37 mouse cellular contexts compared by ENCODE assay signal in genomic region chr5:113964972-113965371, GRCm38 (mm10). TPM values are rescaled to one million over a fixed set of nuclear protein-coding genes. Genes with fewer than 3 reads are reported as not detected.
A peak's percentile ranks its signal among the peaks of the same experiment; 100 is the strongest.
DNase-seq lines count a peak whose midpoint lies in the region; ATAC-seq and TF ChIP-seq lines count a peak whose summit lies in the region.
"Had no signal": no experiment of that assay in that cellular context is flagged by ENCODE, and none has a peak within 500 bp of the region (broad histone marks: within the 10 kb centered on the region; RNA-seq: fewer than 3 reads in every experiment).

No protein-coding gene starts in this region.

- 80% methylated on average over 14 of the region's 14 CpGs for WGBS in intestine, embryonic 15.5 days
- WGBS in stomach, postnatal 0 days: 69% methylated on average over 14 of the region's 14 CpGs

- H3K4me3 ChIP-seq in intestine, embryonic 15.5 days (replicated peaks): no peak overlapping the region
- no peak overlapping the region for H3K4me3 ChIP-seq in stomach, postnatal 0 days (ENCODE audit: low read depth, low read length)
- H3K4me3 ChIP-seq: embryonic facial prominence, embryonic 13.5 days; erythroblast, embryonic 14.5 days; forebrain, embryonic 12.5 days; heart, embryonic 13.5 days; limb, embryonic 12.5 days; midbrain, embryonic 12.5 days had no signal

- no peaks in the 10 kb centered on the region for H3K9me3 ChIP-seq in intestine, embryonic 15.5 days
- no peaks in the 10 kb centered on the region for H3K9me3 ChIP-seq in stomach, postnatal 0 days (ENCODE audit: control insufficient read depth, low read length)
- H3K9me3 ChIP-seq: embryonic facial prominence, embryonic 13.5 days; forebrain, embryonic 12.5 days; heart, embryonic 13.5 days; limb, embryonic 12.5 days had no signal

- no peak overlapping the region for H3K4me2 ChIP-seq in intestine, embryonic 15.5 days (replicated peaks)
- H3K4me2 ChIP-seq in stomach, postnatal 0 days (replicated peaks; ENCODE audit: low read depth): no peak overlapping the region
- H3K4me2 ChIP-seq: embryonic facial prominence, embryonic 13.5 days; forebrain, embryonic 12.5 days; heart, embryonic 13.5 days; limb, embryonic 12.5 days; liver, embryonic 11.5 days; midbrain, embryonic 12.5 days had no signal

- peak; percentile 37; the same call in 1 of the 2 replicates for ATAC-seq in intestine, embryonic 15.5 days
- ATAC-seq in stomach, postnatal 0 days (ENCODE audit: low FRiP score, low TSS enrichment): peak; percentile 66
- ATAC-seq: hindbrain, postnatal 0 days had no signal

- DNase-seq in adrenal gland, adult 2 months: peak; percentile 61
- DNase-seq in adrenal gland, postnatal 25 days: no peak
- peak; percentile 54 for DNase-seq in Muller cell, postnatal 12 days (ENCODE audit: inconsistent ontology term)
- DNase-seq in stomach, postnatal 0 days (ENCODE audit: low spot score): peak; percentile 57
- no peak for DNase-seq in left cerebral cortex, adult 11 months (ENCODE audit: low spot score)
- no peak for DNase-seq in testis, postnatal 10 days (ENCODE audit: low spot score)
- DNase-seq in kidney, adult 8-10 months: no peak
- DNase-seq: adrenal gland, adult 8-10 months; cerebellum, adult 2 months; cerebellum, postnatal 36 days; embryo, embryonic 11 days; heart, postnatal 14 days; kidney, adult 18-20 months; kidney, postnatal 10 days; lung, adult 2 months; lung, postnatal 14 days; right cerebral cortex, postnatal 14 days; spleen, adult 18-20 months; thymus, adult 18-20 months had no signal

- H3K4me1 ChIP-seq in intestine, embryonic 15.5 days (replicated peaks): no peaks in the 10 kb centered on the region
- H3K4me1 ChIP-seq in stomach, postnatal 0 days (replicated peaks; ENCODE audit: control insufficient read depth, insufficient read depth): no peaks in the 10 kb centered on the region
- H3K4me1 ChIP-seq: forebrain, embryonic 12.5 days; midbrain, embryonic 12.5 days had no signal

- peaks cover 23% of the 10 kb centered on the region for H3K36me3 ChIP-seq in intestine, embryonic 15.5 days
- peaks cover 22% of the 10 kb centered on the region for H3K36me3 ChIP-seq in stomach, postnatal 0 days (ENCODE audit: control insufficient read depth, insufficient read depth, low read length)

- H3K9ac ChIP-seq in intestine, embryonic 15.5 days: no peak overlapping the region
- no peak overlapping the region for H3K9ac ChIP-seq in stomach, postnatal 0 days (ENCODE audit: low read length)
- H3K9ac ChIP-seq: embryonic facial prominence, embryonic 13.5 days; forebrain, embryonic 12.5 days; heart, embryonic 13.5 days; limb, embryonic 12.5 days; midbrain, embryonic 12.5 days had no signal

- TF ChIP-seq CTCF in stomach, postnatal 0 days (IDR thresholded peaks at IDR 0.05; ENCODE audit: low read depth): no peak

- H3K27ac ChIP-seq in intestine, embryonic 15.5 days: no peak overlapping the region
- H3K27ac ChIP-seq in stomach, postnatal 0 days (replicated peaks): no peak overlapping the region
- H3K27ac ChIP-seq: embryonic facial prominence, embryonic 13.5 days; forebrain, embryonic 12.5 days; heart, embryonic 13.5 days; hindbrain, postnatal 0 days; limb, embryonic 12.5 days; midbrain, embryonic 12.5 days had no signal

- H3K27me3 ChIP-seq in intestine, embryonic 15.5 days (replicated peaks): no peaks in the 10 kb centered on the region
- H3K27me3 ChIP-seq in stomach, postnatal 0 days (ENCODE audit: control insufficient read depth, insufficient read depth, low read length): no peaks in the 10 kb centered on the region
- H3K27me3 ChIP-seq: CH12.LX; embryonic facial prominence, embryonic 13.5 days; forebrain, embryonic 12.5 days; heart, embryonic 13.5 days; limb, embryonic 12.5 days; midbrain, embryonic 12.5 days had no signal

- TF ChIP-seq EP300 in stomach, postnatal 0 days (optimal IDR thresholded peaks at IDR 0.05): no peak

RNA-seq across cellular contexts. Expression of gene Ssh1, which starts 28.7 kb away (rescaled TPM):
- 10 to 100 TPM; 15.5 to 24.6 TPM for total RNA-seq in adrenal gland, adult 2 months (2021)
- 9.1 and 9.9 TPM in 2 replicates for polyA plus RNA-seq in adrenal gland, adult 2 months (2012; rRNA removed)
- total RNA-seq in adrenal gland, postnatal 25 days (2021): 18.9 and 22.7 TPM in 2 replicates
- 10.1 and 11.8 TPM in 2 replicates for polyA plus RNA-seq in intestine, embryonic 15.5 days (2015; fragmentation: Nextera tagmentation; extraction: Ambion mirVana)
- 5.0 and 5.3 TPM in 2 replicates for polyA plus RNA-seq in stomach, postnatal 0 days (2015; fragmentation: Nextera tagmentation; extraction: Ambion mirVana)

RNA-seq across cellular contexts. Expression of gene Dao, which starts 38.5 kb away (rescaled TPM):
- total RNA-seq in adrenal gland, adult 2 months (2021): not detected
- not detected in 2 replicates for polyA plus RNA-seq in adrenal gland, adult 2 months (2012; rRNA removed)
- not detected in 2 replicates for total RNA-seq in adrenal gland, postnatal 25 days (2021)
- polyA plus RNA-seq in intestine, embryonic 15.5 days (2015; fragmentation: Nextera tagmentation; extraction: Ambion mirVana): 13.8 and 17.1 TPM in 2 replicates
- 0.15 and 0.24 TPM in 2 replicates for polyA plus RNA-seq in stomach, postnatal 0 days (2015; fragmentation: Nextera tagmentation; extraction: Ambion mirVana)
- total RNA-seq: adrenal gland, adult 8-10 months; gastrocnemius, adult 18-20 months; heart, postnatal 14 days; layer of hippocampus, adult 18-20 months; layer of hippocampus, postnatal 14 days; left cerebral cortex, postnatal 14 days; megakaryocyte progenitor cell, adult 5-6 weeks; monocyte, adult 5-6 weeks had no signal
- polyA plus RNA-seq: embryonic facial prominence, embryonic 13.5 days; erythroblast, embryonic 14.5 days; forebrain, embryonic 12.5 days; heart, embryonic 13.5 days; hindbrain, embryonic 11.5 days; limb, embryonic 12.5 days; liver, embryonic 11.5 days; midbrain, embryonic 12.5 days; neural tube, embryonic 11.5 days had no signal

RNA-seq across cellular contexts. Expression of gene Coro1c, which starts 56.4 kb away (rescaled TPM):
- total RNA-seq in adrenal gland, adult 2 months (2021): 10 to 100 TPM; 43.3 to 75.5 TPM
- polyA plus RNA-seq in adrenal gland, adult 2 months (2012; rRNA removed): 29.1 and 31.3 TPM in 2 replicates
- 43.3 and 52.6 TPM in 2 replicates for total RNA-seq in adrenal gland, postnatal 25 days (2021)
- 167 and 173 TPM in 2 replicates for polyA plus RNA-seq in intestine, embryonic 15.5 days (2015; fragmentation: Nextera tagmentation; extraction: Ambion mirVana)
- polyA plus RNA-seq in stomach, postnatal 0 days (2015; fragmentation: Nextera tagmentation; extraction: Ambion mirVana): 91.6 and 93.6 TPM in 2 replicates

Comparison
In these comparisons a context has a peak if more than half of its experiments do, and no peak if none do; other contexts are left out.
1. DNase-seq: peak in adrenal gland, adult 2 months (single experiment), Muller cell, postnatal 12 days (single experiment) and stomach, postnatal 0 days (single experiment); none in adrenal gland, postnatal 25 days (single experiment), left cerebral cortex, adult 11 months (single experiment), testis, postnatal 10 days (single experiment) and kidney, adult 8-10 months (0 of 2).
2. RNA of gene Dao, which starts 38.5 kb away (polyA plus RNA-seq): 13.8 to 17.1 TPM in intestine, embryonic 15.5 days; 0.15 to 0.24 TPM in stomach, postnatal 0 days and not detected in adrenal gland, adult 2 months; every median in the first group is over 10 times any median in the second.